Mouse (Mus musculus): ENCODE measurements around the gene Wnt10b. TPM values are rescaled to one million over a fixed set of nuclear protein-coding genes. Genes with fewer than 3 reads are reported as not detected.
"Not testable (repeated sequence)": the region's sequence is repeated elsewhere in the genome, so short reads cannot be mapped to it uniquely, and the experiment has no call there.

Gene Wnt10b
- total and polyA plus RNA-seq, 3 experiments, result 0.20 to 0.29 (median 0.23) TPM

GRCm38 (mm10) chr15:98818171-98818570, 40.2 kb upstream of the Wnt10b start:
- TF ChIP-seq POLR2A (IDR thresholded peaks at IDR 0.05; ENCODE audit: insufficient read depth, low read depth, low read length), result no peak
- TF ChIP-seq CTCF (IDR thresholded peaks at IDR 0.05), result no peak
- no peak for TF ChIP-seq EP300 (IDR thresholded peaks at IDR 0.05; ENCODE audit: insufficient read depth, low read depth, low read length)
- no peak for DNase-seq
- Histone ChIP-seq H3K27me3 (ENCODE audit: control insufficient read depth, insufficient read depth, low read length) (no peaks in the 10 kb centered on the region), H3K4me1 (ENCODE audit: control insufficient read depth, insufficient read depth, low read length) (no peaks in the 10 kb centered on the region), H3K36me3 (ENCODE audit: control insufficient read depth, insufficient read depth, low read length) (no peaks in the 10 kb centered on the region; the same call in 1 of the 2 replicates), H3K27ac (no peak overlapping the region), H3K9ac (ENCODE audit: low read depth, low read length) (no peak overlapping the region), H3K4me3 (no peak overlapping the region), H3K79me2 (replicated peaks; ENCODE audit: control insufficient read depth, insufficient read depth, low read length) (no peaks in the 10 kb centered on the region)
- WGBS, result 86% methylated on average over 7 of the region's 7 CpGs
- intact Hi-C loops (cut with DNase I), result no loop called here

- DNase-seq, result no peak
- no peak overlapping the region for H3K4me3 ChIP-seq
- no peak overlapping the region for H3K27ac ChIP-seq
- H3K36me3 ChIP-seq (ENCODE audit: control insufficient read depth, insufficient read depth, low read length), result no peaks in the 10 kb centered on the region; the same call in 1 of the 2 replicates
- no peaks in the 10 kb centered on the region for H3K79me2 ChIP-seq (replicated peaks; ENCODE audit: control insufficient read depth, insufficient read depth, low read length)
- TF ChIP-seq EP300 (IDR thresholded peaks at IDR 0.05; ENCODE audit: insufficient read depth, low read depth, low read length), result no peak
- TF ChIP-seq CTCF (IDR thresholded peaks at IDR 0.05), result no peak
- no peak for TF ChIP-seq POLR2A (IDR thresholded peaks at IDR 0.05; ENCODE audit: insufficient read depth, low read depth, low read length)
- H3K27me3 ChIP-seq (ENCODE audit: control insufficient read depth, insufficient read depth, low read length), result no peaks in the 10 kb centered on the region; the same call in 1 of the 2 replicates
- no peaks in the 10 kb centered on the region for H3K4me1 ChIP-seq (ENCODE audit: control insufficient read depth, insufficient read depth, low read length)
- intact Hi-C loops (cut with DNase I), result no loop called here
- 90% methylated on average over 20 of the region's 20 CpGs for WGBS
- H3K9ac ChIP-seq (ENCODE audit: low read depth, low read length), result no peak overlapping the region
Measured at GRCm38 (mm10) chr15:98812741-98813424, 34.9 kb upstream of the Wnt10b start.

GRCm38 (mm10) chr15:98810212-98810611, 32.3 kb upstream of the Wnt10b start:
- 86% methylated on average over 6 of the region's 6 CpGs for WGBS
- H3K27ac ChIP-seq; H3K9ac ChIP-seq (ENCODE audit: low read depth, low read length); intact Hi-C loops (cut with DNase I); DNase-seq; H3K4me3 ChIP-seq; H3K4me1 ChIP-seq (ENCODE audit: control insufficient read depth, insufficient read depth, low read length); H3K27me3 ChIP-seq (ENCODE audit: control insufficient read depth, insufficient read depth, low read length); H3K36me3 ChIP-seq (ENCODE audit: control insufficient read depth, insufficient read depth, low read length); H3K79me2 ChIP-seq (replicated peaks; ENCODE audit: control insufficient read depth, insufficient read depth, low read length): not testable (repeated sequence)
- peak; percentile 53 for TF ChIP-seq CTCF (IDR thresholded peaks at IDR 0.05)

DNA sequence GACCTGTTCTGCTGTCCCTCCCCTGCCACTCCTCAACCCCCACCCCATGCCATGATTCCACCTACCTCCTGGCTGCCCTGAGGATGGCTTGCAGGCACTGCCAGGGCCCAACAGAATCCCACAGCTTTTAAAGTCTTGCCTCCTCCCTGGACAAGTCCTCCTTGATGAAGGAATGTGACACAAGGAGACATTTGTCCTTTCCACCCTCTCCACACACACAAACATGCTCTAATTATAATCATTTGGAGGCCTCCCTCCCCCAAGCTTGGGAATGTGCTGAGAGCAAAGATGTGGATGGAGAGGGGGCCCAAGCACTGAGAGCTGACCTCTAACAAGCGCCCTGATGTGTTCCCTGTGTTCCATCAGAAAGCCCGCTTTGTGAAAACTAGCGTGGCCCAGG, 31.4 kb upstream of the Wnt10b start, which contains the start of gene Ddn:
Gene Ddn, minus strand, starts transcription at position 101 of the 400 bp plus-strand sequence.
- peaks cover 2% of the 10 kb centered on the region; the same call in 1 of the 2 replicates for H3K27me3 ChIP-seq (ENCODE audit: control insufficient read depth, insufficient read depth, low read length)
- no peaks in the 10 kb centered on the region for H3K79me2 ChIP-seq (replicated peaks; ENCODE audit: control insufficient read depth, insufficient read depth, low read length)
- no peak for TF ChIP-seq EP300 (IDR thresholded peaks at IDR 0.05; ENCODE audit: insufficient read depth, low read depth, low read length)
- no peak for TF ChIP-seq POLR2A (IDR thresholded peaks at IDR 0.05; ENCODE audit: insufficient read depth, low read depth, low read length)
- no peak for TF ChIP-seq CTCF (IDR thresholded peaks at IDR 0.05)
- DNase-seq, result no peak
- H3K4me1 ChIP-seq (ENCODE audit: control insufficient read depth, insufficient read depth, low read length), result peaks cover 1% of the 10 kb centered on the region; the same call in 1 of the 2 replicates
- peak within 1 kb of the TSS; percentile 43; the same call in 1 of the 2 replicates for H3K4me3 ChIP-seq
- 73% methylated on average over 3 of the region's 3 CpGs for WGBS
- H3K9ac ChIP-seq (ENCODE audit: low read depth, low read length), result no peak within 1 kb of the TSS
- intact Hi-C loops (cut with DNase I), result no loop called here
- no peak within 1 kb of the TSS for H3K27ac ChIP-seq
- H3K36me3 ChIP-seq (ENCODE audit: control insufficient read depth, insufficient read depth, low read length), result no peaks in the 10 kb centered on the region; the same call in 1 of the 2 replicates

- no peak for DNase-seq
- TF ChIP-seq POLR2A (IDR thresholded peaks at IDR 0.05; ENCODE audit: insufficient read depth, low read depth, low read length) (no peak), EP300 (IDR thresholded peaks at IDR 0.05; ENCODE audit: insufficient read depth, low read depth, low read length) (no peak), CTCF (IDR thresholded peaks at IDR 0.05) (no peak)
- Histone ChIP-seq H3K79me2 (replicated peaks; ENCODE audit: control insufficient read depth, insufficient read depth, low read length) (no peaks in the 10 kb centered on the region), H3K27me3 (ENCODE audit: control insufficient read depth, insufficient read depth, low read length) (peaks cover 2% of the 10 kb centered on the region; the same call in 1 of the 2 replicates), H3K27ac (no peak overlapping the region), H3K36me3 (ENCODE audit: control insufficient read depth, insufficient read depth, low read length) (no peaks in the 10 kb centered on the region; the same call in 1 of the 2 replicates), H3K9ac (ENCODE audit: low read depth, low read length) (no peak overlapping the region), H3K4me3 (no peak overlapping the region; the same call in 1 of the 2 replicates), H3K4me1 (ENCODE audit: control insufficient read depth, insufficient read depth, low read length) (peaks cover 3% of the 10 kb centered on the region; the same call in 1 of the 2 replicates)
- intact Hi-C loops (cut with DNase I), result no loop called here
- WGBS, result 23% methylated on average over 6 of the region's 6 CpGs
Measured at GRCm38 (mm10) chr15:98808651-98809134, 30.7 kb upstream of the Wnt10b start.

Measured in heart, adult 2 months (tissue).